Mouse (Mus musculus): ENCODE data around the gene Slc25a38. TPM values are rescaled to one million over a fixed set of nuclear protein-coding genes. Genes with fewer than 3 reads are reported as not detected.

Slc25a38 gene
- total RNA-seq, 2 experiments from 2014 or later, result 26.1 to 26.4 TPM

GRCm38 (mm10) chr9:120132980-120133754, 23.0 kb downstream of the Slc25a38 start:
- Histone ChIP-seq H3K27ac (no peak overlapping the region), H3K4me3 (no peak overlapping the region)
- DNase-seq (ENCODE audit: low spot score in 2 of 2), result no peak
- no peak for TF ChIP-seq CTCF (conservative IDR thresholded peaks at IDR 0.05)

- Histone ChIP-seq H3K27ac (no peak overlapping the region), H3K4me3 (no peak overlapping the region)
- no peak for DNase-seq (ENCODE audit: low spot score in 2 of 2)
- TF ChIP-seq CTCF (conservative IDR thresholded peaks at IDR 0.05), result no peak
These were observed 23.7 kb downstream of the Slc25a38 start for GRCm38 (mm10) chr9:120133755-120134475.

GRCm38 (mm10) chr9:120134529-120135160, 24.5 kb downstream of the Slc25a38 start:
- no peak overlapping the region for H3K27ac ChIP-seq
- H3K4me3 ChIP-seq, result no peak overlapping the region
- no peak for DNase-seq (ENCODE audit: low spot score in 2 of 2)
- TF ChIP-seq CTCF (conservative IDR thresholded peaks at IDR 0.05), result no peak

- Histone ChIP-seq H3K27ac (no peak overlapping the region), H3K4me3 (no peak overlapping the region)
- no peak for DNase-seq (ENCODE audit: low spot score in 2 of 2)
- TF ChIP-seq CTCF (conservative IDR thresholded peaks at IDR 0.05), result no peak
These were observed 25.3 kb downstream of the Slc25a38 start for GRCm38 (mm10) chr9:120135454-120135853.

DNA sequence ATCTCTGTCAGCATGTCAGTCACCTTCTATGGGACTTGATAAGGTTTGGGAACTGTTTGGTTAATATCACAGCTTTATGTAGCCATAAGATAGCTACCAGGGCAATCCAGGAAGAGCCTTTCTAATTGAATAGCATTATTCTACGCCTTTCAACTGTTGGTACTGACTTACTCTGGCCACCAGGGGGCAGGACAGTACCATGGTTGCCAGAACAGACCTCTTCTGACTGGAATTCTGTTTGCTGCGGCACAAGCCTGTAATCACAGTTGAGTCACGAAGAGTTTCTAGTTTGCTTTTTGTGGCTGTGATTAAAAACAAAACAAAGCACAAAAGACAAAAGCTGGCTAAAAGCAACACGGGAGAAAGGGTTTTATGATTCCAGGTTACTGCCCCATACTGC, 30.5 kb downstream of the Slc25a38 start:
- DNase-seq (ENCODE audit: low spot score in 2 of 2), result peak; percentile 82 to 92
- Histone ChIP-seq H3K4me3 (no peak overlapping the region), H3K27ac (no peak overlapping the region)
- TF ChIP-seq CTCF (conservative IDR thresholded peaks at IDR 0.05), result peak; percentile 96

- no peak for DNase-seq (ENCODE audit: low spot score in 2 of 2)
- Histone ChIP-seq H3K27ac (peak overlapping the region; percentile 67; the same call in 1 of the 2 replicates), H3K4me3 (no peak overlapping the region)
- no peak for TF ChIP-seq CTCF (conservative IDR thresholded peaks at IDR 0.05)
These were observed 34.3 kb downstream of the Slc25a38 start for GRCm38 (mm10) chr9:120144474-120144873.

DNA sequence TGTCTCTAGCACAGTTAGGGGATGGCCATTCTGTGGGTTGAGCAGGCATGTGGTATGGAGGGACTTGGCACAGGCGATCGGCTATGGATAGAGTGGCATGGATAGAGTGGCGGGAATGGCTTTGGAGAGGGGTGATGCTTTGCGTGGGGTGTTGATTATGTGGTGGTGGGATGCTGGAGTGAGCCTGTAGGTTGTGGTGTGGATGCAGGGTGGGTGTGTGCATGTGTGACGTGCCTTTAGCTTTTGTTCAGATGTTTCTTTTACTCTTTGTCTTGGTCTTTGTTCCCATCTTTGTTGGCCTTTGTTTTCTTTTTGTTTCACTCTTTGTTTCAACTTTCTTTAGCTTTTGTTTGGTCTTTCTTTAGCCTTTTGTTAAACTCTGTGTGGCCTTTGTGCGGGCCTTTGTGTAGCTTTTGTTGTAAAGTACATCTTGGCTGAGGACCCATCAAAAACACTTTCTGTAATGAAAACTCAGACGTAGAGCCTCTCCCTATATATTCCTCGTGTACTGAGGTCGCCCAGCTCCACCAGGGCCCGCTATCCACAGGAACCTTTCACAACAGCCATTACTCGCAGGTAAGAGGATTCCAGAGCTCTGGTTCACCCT, 39.2 kb downstream of the Slc25a38 start, which contains the start of gene Mobp:
Gene Mobp (plus strand): TSS at position 486 of the 607 bp plus-strand sequence.
- Histone ChIP-seq H3K27ac (peak within 1 kb of the TSS; percentile 79), H3K4me3 (peak within 1 kb of the TSS; percentile 27; the same call in 1 of the 2 replicates)
- no peak for TF ChIP-seq CTCF (conservative IDR thresholded peaks at IDR 0.05)
- peak in 1 of 2 experiments; percentile 28 for DNase-seq (ENCODE audit: low spot score in 2 of 2)

DNA sequence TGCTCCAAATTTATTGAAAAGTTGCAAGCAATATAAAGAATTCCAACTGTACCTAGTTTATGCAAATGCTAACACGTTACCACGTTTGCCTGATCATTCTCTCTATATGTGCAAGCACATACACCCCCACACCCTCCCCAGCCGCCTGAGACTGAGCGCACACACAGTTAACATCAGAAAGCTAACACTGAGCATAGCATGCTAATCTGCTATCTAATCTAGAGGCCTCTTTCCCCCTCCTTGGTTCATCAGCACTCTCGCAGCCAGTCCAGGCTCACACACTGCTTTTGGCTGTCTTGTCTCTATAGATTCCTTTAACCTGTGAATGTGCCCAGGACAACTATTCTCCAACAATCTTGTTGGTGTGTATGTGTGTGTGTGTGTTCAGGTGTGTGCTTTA, 41.0 kb downstream of the Slc25a38 start:
- Histone ChIP-seq H3K4me3 (peak overlapping the region; percentile 29; the same call in 1 of the 2 replicates), H3K27ac (peak overlapping the region; percentile 70)
- DNase-seq (ENCODE audit: low spot score in 2 of 2), result no peak
- no peak for TF ChIP-seq CTCF (conservative IDR thresholded peaks at IDR 0.05)

DNA sequence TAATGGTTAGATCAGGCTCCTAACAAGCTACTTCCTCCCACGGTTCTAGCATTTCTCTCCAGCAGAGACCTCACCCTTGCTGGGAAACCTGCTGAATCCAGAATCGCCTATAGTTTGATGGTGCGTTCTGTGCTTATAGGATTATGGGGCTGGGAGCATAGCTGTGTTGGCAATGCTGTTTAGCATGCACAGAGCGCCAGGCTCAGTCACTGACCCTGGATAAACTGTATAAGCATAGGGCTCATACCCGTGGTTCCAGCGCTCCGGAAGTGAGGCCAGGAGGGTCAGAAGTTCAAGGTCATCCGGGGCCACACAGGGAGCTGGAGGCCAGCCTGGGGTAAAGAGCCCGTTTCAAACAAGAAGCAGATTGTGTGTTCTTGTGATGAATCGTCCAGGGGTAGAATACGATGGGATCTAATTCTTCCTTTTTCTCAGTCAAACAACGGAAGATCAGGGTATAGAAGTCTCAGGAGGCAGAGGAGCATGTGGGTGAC, 41.8 kb downstream of the Slc25a38 start:
- no peak for DNase-seq (ENCODE audit: low spot score in 2 of 2)
- no peak for TF ChIP-seq CTCF (conservative IDR thresholded peaks at IDR 0.05)
- no peak overlapping the region for H3K27ac ChIP-seq
- peak overlapping the region; percentile 15; the same call in 1 of the 2 replicates for H3K4me3 ChIP-seq

DNA sequence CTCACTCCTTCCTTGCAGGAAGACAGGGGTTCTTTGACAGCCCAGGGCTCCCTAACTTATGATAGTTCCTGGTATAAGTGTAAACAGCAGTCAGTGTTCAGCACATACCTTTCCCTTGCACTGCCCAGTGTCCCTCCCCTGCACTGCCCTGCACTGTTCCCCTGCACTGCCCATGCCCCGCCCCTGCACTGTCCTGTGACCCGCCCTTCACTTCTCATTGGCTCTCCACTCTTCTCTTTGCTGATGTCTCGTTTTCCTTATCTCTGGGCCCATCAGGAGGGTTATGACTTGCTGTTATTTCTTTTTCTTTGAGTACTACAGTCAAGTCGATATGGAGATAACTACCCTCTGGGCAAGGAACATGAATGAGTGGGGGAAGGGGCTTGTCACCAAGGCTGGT, 47.9 kb downstream of the Slc25a38 start:
- TF ChIP-seq CTCF (conservative IDR thresholded peaks at IDR 0.05), result no peak
- no peak overlapping the region for H3K27ac ChIP-seq
- no peak for DNase-seq (ENCODE audit: low spot score in 2 of 2)
- no peak overlapping the region for H3K4me3 ChIP-seq

DNA sequence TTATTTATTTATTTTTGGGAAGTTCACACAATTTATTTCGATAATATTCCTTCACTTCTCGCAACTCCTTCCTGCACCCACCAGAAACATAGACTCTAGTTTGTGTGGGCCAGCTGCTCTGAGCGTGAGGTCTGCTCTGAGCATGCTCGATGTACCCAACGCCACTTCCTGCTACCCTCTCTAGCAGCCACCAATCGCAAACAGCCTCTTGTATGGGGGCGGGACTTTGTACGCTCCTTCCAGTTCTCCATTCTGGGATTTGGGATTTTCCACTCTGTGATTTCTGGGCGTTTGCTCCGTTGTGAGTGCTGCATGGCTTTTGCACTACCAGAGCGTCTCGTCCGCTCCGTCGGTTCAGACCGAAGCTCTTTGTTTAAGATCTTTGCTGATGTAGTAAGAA, 53.7 kb downstream of the Slc25a38 start:
- no peak for TF ChIP-seq CTCF (conservative IDR thresholded peaks at IDR 0.05)

DNA sequence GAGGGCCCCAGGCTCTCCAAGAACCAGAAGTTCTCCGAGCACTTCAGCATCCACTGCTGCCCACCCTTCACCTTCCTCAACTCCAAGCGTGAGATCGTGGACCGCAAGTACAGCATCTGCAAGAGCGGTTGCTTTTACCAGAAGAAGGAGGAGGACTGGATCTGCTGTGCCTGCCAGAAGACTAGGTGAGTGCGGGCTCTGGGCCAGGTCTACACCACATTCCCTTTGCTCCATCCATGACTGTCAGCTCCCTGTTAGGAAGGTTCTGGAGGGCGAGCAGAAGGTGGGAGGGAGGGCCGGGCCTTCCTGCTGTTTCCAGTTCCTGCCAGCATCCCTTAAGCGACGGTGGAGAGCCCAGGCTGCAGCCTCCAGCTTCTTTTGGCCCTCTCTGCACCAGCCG, 57.7 kb downstream of the Slc25a38 start:
- DNase-seq (ENCODE audit: low spot score in 2 of 2), result no peak
- H3K27ac ChIP-seq, result no peak overlapping the region
- H3K4me3 ChIP-seq, result no peak overlapping the region
- no peak for TF ChIP-seq CTCF (conservative IDR thresholded peaks at IDR 0.05)

More for the DNA sequence above, 53.7 kb downstream of the Slc25a38 start:
- Histone ChIP-seq H3K27ac (no peak overlapping the region), H3K4me3 (no peak overlapping the region)
- no peak for DNase-seq (ENCODE audit: low spot score in 2 of 2)
